Mouse (Mus musculus) limb, embryonic 14.5 days (tissue): ENCODE measurements around the gene Tiam1. TPM values are rescaled to one million over a fixed set of nuclear protein-coding genes. Genes with fewer than 3 reads are reported as not detected.

Experiments used
- ATAC-seq: fragments of 200-750 bp; cut with Nextera tagmentation; 2 replicates; pipeline ENCODE4 v1.8.0; 2017; ENCODE audit warnings: low read depth, moderate number of reproducible peaks, moderate TSS enrichment; ENCODE audit not compliant: low FRiP score
- DNase-seq: peaks from one replicate; pipeline ENCODE4 v3.0.0-alpha.2; 2015; ENCODE audit warnings: low spot score
- H3K27ac ChIP-seq: fragments of 300-500 bp; sonication (generic); replicated peaks from 2 replicates; pipeline ENCODE4 v1.5.1; 2014; ENCODE audit warnings: low read depth, mild to moderate bottlenecking, low read length, moderate library complexity, mixed read lengths
- H3K27me3 ChIP-seq: fragments of 300-500 bp; sonication (generic); 2 replicates; pipeline ENCODE4 v1.6.1; 2014; ENCODE audit warnings: low read length, mixed read lengths; ENCODE audit not compliant: control insufficient read depth, insufficient read depth
- H3K36me3 ChIP-seq: fragments of 300-500 bp; sonication (generic); 2 replicates; pipeline ENCODE4 v1.6.1; 2014; ENCODE audit warnings: mild to moderate bottlenecking, low read length, moderate library complexity, mixed read lengths; ENCODE audit not compliant: control insufficient read depth, insufficient read depth
- H3K4me1 ChIP-seq: fragments of 300-500 bp; sonication (generic); 2 replicates; pipeline ENCODE4 v1.6.1; 2014; ENCODE audit warnings: antibody characterized with exemption, low read length, mixed read lengths; ENCODE audit not compliant: control insufficient read depth, insufficient read depth
- H3K4me2 ChIP-seq: fragments of 300-500 bp; sonication (generic); replicated peaks from 2 replicates; pipeline ENCODE4 v1.6.1; 2014; ENCODE audit warnings: low read depth, mild to moderate bottlenecking, low read length, moderate library complexity; ENCODE audit not compliant: severe bottlenecking
- H3K4me3 ChIP-seq: fragments of 300-500 bp; sonication (generic); replicated peaks from 2 replicates; pipeline ENCODE4 v1.5.1; 2014; ENCODE audit warnings: low read length
- H3K9ac ChIP-seq: fragments of 300-500 bp; sonication (generic); 2 replicates; pipeline ENCODE4 v1.6.1; 2014; ENCODE audit warnings: mild to moderate bottlenecking, low read depth, low read length, moderate library complexity; ENCODE audit not compliant: severe bottlenecking
- H3K9me3 ChIP-seq: fragments of 300-500 bp; sonication (generic); 2 replicates; pipeline ENCODE4 v1.6.1; 2016; ENCODE audit warnings: low read length; ENCODE audit not compliant: control insufficient read depth
- POLR2A ChIP-seq: fragments of 200-500 bp; IDR thresholded peaks from 2 replicates; pipeline ENCODE4 v1.8.0; 2012; ENCODE audit warnings: inconsistent platforms, mild to moderate bottlenecking, moderate library complexity, borderline replicate concordance; ENCODE audit not compliant: insufficient read depth, insufficient read length; ENCODE audit errors: extremely low read depth
- WGBS: fragments of 180-500 bp; shearing (Covaris S2); extraction: QIAGEN DNeasy Blood & Tissue Kit; methylation state at CpG from one replicate; pipeline ENCODE4 v1.1.7; 2014; 5-methylcytosine and 5-hydroxymethylcytosine counted together
- polyA plus RNA-seq, 2 experiments: library from polyadenylated mRNA; depleted of rRNA in 1 of 2; stranded (reverse) in 1 of 2; unstranded in 1 of 2; fragments of >200 nt; fragmentation: Nextera tagmentation in 1 of 2; extraction: Ambion mirVana in 1 of 2; gene quantifications; 2 replicates each; pipeline versions ENCODE4 v1.2.1 to v1.2.3; 2012 to 2014

Gene Tiam1
- polyA plus RNA-seq, 2 experiments, result 22.4 to 54.9 TPM

DNA sequence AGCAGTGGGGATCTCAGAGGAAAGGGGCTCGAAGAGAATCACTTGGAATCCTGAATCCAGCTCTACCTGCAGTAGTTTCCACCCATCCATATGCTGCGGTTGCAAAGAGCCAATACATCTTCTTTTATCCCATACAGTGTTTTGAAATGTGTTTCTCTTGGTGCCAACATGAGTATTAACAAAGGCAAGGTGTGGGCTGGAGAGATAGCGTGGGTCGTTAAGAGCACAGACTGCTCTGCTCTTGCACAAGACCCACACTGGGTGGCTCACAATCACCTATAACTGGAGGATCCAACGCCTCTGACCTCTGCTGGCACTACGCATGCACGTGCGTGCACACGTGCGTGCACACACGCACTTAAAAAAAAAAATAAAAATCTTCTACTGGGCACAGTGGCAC lies 21.4 kb upstream of the Tiam1 start:
- TF ChIP-seq POLR2A, result no peak
- Histone ChIP-seq H3K4me1 (no peaks in the 10 kb centered on the region), H3K27me3 (no peaks in the 10 kb centered on the region), H3K4me2 (no peak overlapping the region), H3K4me3 (no peak overlapping the region), H3K36me3 (no peaks in the 10 kb centered on the region), H3K27ac (no peak overlapping the region), H3K9me3 (no peaks in the 10 kb centered on the region), H3K9ac (no peak overlapping the region)
- ATAC-seq (no peak), DNase-seq (no peak)
- 89% methylated on average over 11 of the region's 11 CpGs for WGBS

DNA sequence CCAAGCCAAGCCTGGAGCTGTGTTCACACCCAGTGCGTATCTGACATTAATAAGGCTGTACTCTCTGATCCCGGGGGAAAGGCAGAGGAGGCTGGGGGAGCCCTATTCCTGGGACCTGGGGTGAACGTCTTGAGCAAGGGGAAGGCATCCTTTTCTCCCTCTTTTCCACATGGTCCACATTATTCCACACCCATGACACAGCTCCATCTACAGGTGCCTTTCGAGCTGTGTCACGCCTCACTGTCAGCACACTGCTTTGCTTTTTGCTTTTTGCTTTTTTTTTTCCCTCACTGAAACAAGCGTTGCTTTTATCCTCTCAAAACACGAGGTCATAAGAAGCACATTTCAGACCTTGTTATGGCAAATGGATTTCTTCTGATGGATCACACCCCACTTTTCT lies 11.5 kb upstream of the Tiam1 start:
- H3K27ac ChIP-seq, result no peak overlapping the region
- 45% methylated on average over 7 of the region's 7 CpGs for WGBS
- no peak overlapping the region for H3K4me2 ChIP-seq
- ATAC-seq, result no peak
- TF ChIP-seq POLR2A, result no peak
- DNase-seq, result no peak
- no peaks in the 10 kb centered on the region for H3K4me1 ChIP-seq
- no peaks in the 10 kb centered on the region for H3K9me3 ChIP-seq
- H3K36me3 ChIP-seq, result no peaks in the 10 kb centered on the region
- H3K27me3 ChIP-seq, result no peaks in the 10 kb centered on the region
- no peak overlapping the region for H3K4me3 ChIP-seq
- no peak overlapping the region for H3K9ac ChIP-seq

GRCm38 (mm10) chr16:90150820-90151219 lies 7.3 kb upstream of the Tiam1 start:
- WGBS, result 77% methylated on average over 6 of the region's 6 CpGs
- no peak overlapping the region for H3K27ac ChIP-seq
- no peak for ATAC-seq

GRCm38 (mm10) chr16:90150126-90150525 lies 6.6 kb upstream of the Tiam1 start:
- no peak for DNase-seq
- Histone ChIP-seq H3K9ac (no peak overlapping the region), H3K27me3 (no peaks in the 10 kb centered on the region), H3K4me2 (no peak overlapping the region), H3K27ac (0 out of 2 replicates have a peak overlapping the region, but pooled peaks have one; percentile 38), H3K4me3 (no peak overlapping the region), H3K36me3 (no peaks in the 10 kb centered on the region), H3K4me1 (no peaks in the 10 kb centered on the region), H3K9me3 (no peaks in the 10 kb centered on the region)
- WGBS, result 66% methylated on average over 6 of the region's 7 CpGs
- ATAC-seq, result no peak
- TF ChIP-seq POLR2A, result no peak

More at GRCm38 (mm10) chr16:90150820-90151219, 7.3 kb upstream of the Tiam1 start:
- Histone ChIP-seq H3K4me1 (no peaks in the 10 kb centered on the region), H3K27me3 (no peaks in the 10 kb centered on the region), H3K4me2 (no peak overlapping the region), H3K4me3 (no peak overlapping the region), H3K9ac (no peak overlapping the region), H3K36me3 (no peaks in the 10 kb centered on the region), H3K9me3 (no peaks in the 10 kb centered on the region)
- no peak for DNase-seq
- TF ChIP-seq POLR2A, result no peak

DNA sequence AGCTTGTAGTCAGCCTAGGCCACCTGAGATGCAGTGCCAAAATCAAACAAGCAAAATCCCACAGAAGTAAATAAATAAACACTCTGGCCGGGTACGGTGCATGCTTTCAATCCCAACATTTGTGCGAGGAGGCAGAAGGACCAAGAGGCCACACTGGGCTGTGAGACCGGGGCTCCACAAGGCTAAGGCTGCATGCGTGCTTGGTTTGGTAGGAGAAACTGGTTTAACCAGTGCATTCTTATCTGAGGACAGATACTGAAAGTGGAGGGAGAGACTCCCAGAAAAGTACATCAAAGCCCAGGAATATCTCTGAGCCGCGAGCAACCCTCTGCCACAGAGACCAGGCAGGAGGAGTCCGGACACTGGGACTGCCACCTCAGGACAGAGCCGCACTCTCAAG lies 5.8 kb upstream of the Tiam1 start:
- TF ChIP-seq POLR2A, result no peak
- no peak overlapping the region for H3K9ac ChIP-seq
- 79% methylated on average over 9 of the region's 9 CpGs for WGBS
- no peaks in the 10 kb centered on the region for H3K27me3 ChIP-seq
- peaks cover 7% of the 10 kb centered on the region; the same call in 1 of the 2 replicates for H3K4me1 ChIP-seq
- DNase-seq (no peak), ATAC-seq (no peak)
- H3K27ac ChIP-seq, result no peak overlapping the region
- no peak overlapping the region for H3K4me3 ChIP-seq
- H3K4me2 ChIP-seq, result no peak overlapping the region
- H3K36me3 ChIP-seq, result no peaks in the 10 kb centered on the region
- no peaks in the 10 kb centered on the region for H3K9me3 ChIP-seq

DNA sequence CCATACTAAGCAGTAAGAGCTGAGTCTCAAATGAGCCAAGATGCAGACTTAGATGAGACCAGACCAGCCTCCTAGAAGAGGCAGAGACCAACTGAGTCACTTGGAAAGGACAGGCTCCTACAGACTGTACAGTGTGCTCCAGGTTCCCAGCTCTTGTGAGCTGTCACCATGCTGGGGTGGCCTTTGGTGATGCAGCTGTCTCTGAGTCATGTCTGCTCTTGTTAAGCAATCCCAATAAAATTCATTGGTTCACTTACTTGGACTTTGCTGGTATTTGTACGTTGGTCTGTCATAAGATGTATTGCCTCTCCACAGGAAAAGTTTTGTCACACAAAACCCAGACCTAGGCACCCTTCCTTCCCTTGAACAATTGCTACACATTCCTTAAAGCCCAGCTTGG lies 1.7 kb upstream of the Tiam1 start:
- DNase-seq (no peak), ATAC-seq (no peak)
- Histone ChIP-seq H3K9ac (no peak overlapping the region), H3K4me2 (0 out of 2 replicates have a peak overlapping the region, but pooled peaks have one; percentile 77), H3K4me3 (no peak overlapping the region), H3K9me3 (no peaks in the 10 kb centered on the region), H3K27me3 (no peaks in the 10 kb centered on the region), H3K27ac (no peak overlapping the region), H3K4me1 (peaks cover 15% of the 10 kb centered on the region), H3K36me3 (no peaks in the 10 kb centered on the region)
- whole genome bisulfite sequencing, result 63% methylated on average over 1 of the region's 1 CpGs
- TF ChIP-seq POLR2A, result no peak
